Mouse (Mus musculus) spleen, adult 2 months (tissue): ENCODE measurements around the gene Synpr. TPM values are rescaled to one million over a fixed set of nuclear protein-coding genes. Genes with fewer than 3 reads are reported as not detected.

ENCODE experiments used
- DNase-seq, 2 experiments: peaks; one replicate each; pipeline versions ENCODE4 v3.0.0 to v3.0.0-alpha.2; 2012 to 2021; ENCODE audit warnings: low spot score in 2 of 2, low read depth in 1 of 2
- H3K27ac ChIP-seq: fragments of 200-500 bp; 2 replicates; pipeline ENCODE4 v1.5.1; 2012; ENCODE audit warnings: low read length, inconsistent platforms; ENCODE audit not compliant: insufficient read depth
- H3K27me3 ChIP-seq: fragments of 200-500 bp; 2 replicates; pipeline ENCODE4 v1.6.1; 2012; ENCODE audit warnings: mild to moderate bottlenecking, moderate library complexity, low read length, inconsistent platforms; ENCODE audit not compliant: control insufficient read depth, insufficient read depth
- H3K36me3 ChIP-seq: fragments of 200-500 bp; 2 replicates; pipeline ENCODE4 v1.6.1; 2012; ENCODE audit warnings: mild to moderate bottlenecking, low read length, inconsistent platforms; ENCODE audit not compliant: control insufficient read depth, insufficient read depth
- H3K4me1 ChIP-seq: fragments of 200-500 bp; 2 replicates; pipeline ENCODE4 v1.6.1; 2011; ENCODE audit warnings: inconsistent platforms; ENCODE audit not compliant: control insufficient read depth, insufficient read depth, insufficient read length
- H3K4me3 ChIP-seq: fragments of 200-500 bp; 2 replicates; pipeline ENCODE4 v1.5.1; 2011; ENCODE audit warnings: mild to moderate bottlenecking, inconsistent platforms; ENCODE audit not compliant: insufficient read depth, insufficient read length; ENCODE audit errors: extremely low read depth
- CTCF ChIP-seq: fragments of 200-500 bp; IDR thresholded peaks from 2 replicates; pipeline ENCODE4 v1.5.1; 2011; ENCODE audit warnings: mild to moderate bottlenecking, inconsistent platforms; ENCODE audit not compliant: insufficient read depth, insufficient read length, insufficient replicate concordance; ENCODE audit errors: extremely low read depth
- POLR2A ChIP-seq: fragments of 200-500 bp; IDR thresholded peaks from 2 replicates; pipeline ENCODE4 v1.6.1; 2011; ENCODE audit warnings: low read depth, low read length, inconsistent platforms
- WGBS: fragments of 180-500 bp; shearing (Covaris S2); methylation state at CpG from one replicate; pipeline ENCODE4 v1.1.7; 2018; 5-methylcytosine and 5-hydroxymethylcytosine counted together
- polyA plus RNA-seq: library from polyadenylated mRNA; depleted of rRNA; stranded (reverse); fragments of >200 nt; gene quantifications from 2 replicates; pipeline ENCODE4 v1.2.3, GENCODE M21; 2012

Gene Synpr
- polyA plus RNA-seq, 1 experiment, result not detected

- no peak overlapping the region for H3K4me3 ChIP-seq
- H3K27ac ChIP-seq, result no peak overlapping the region
- H3K4me1 ChIP-seq, result no peaks in the 10 kb centered on the region
- H3K36me3 ChIP-seq, result no peaks in the 10 kb centered on the region
- no peak for DNase-seq
- WGBS, result 28% methylated on average over 5 of the region's 5 CpGs
- TF ChIP-seq POLR2A (no peak), CTCF (peak; percentile 5; the same call in 1 of the 2 replicates)
- H3K27me3 ChIP-seq, result no peaks in the 10 kb centered on the region
Measured at GRCm38 (mm10) chr14:13354154-13354553, 69.6 kb downstream of the Synpr start.

- Histone ChIP-seq H3K4me3 (no peak overlapping the region), H3K27ac (no peak overlapping the region), H3K4me1 (no peaks in the 10 kb centered on the region), H3K36me3 (no peaks in the 10 kb centered on the region), H3K27me3 (no peaks in the 10 kb centered on the region)
- DNase-seq, result peak in 1 of 2 experiments; percentile 8
- no peak for TF ChIP-seq POLR2A
- peak; percentile 48; the same call in 1 of the 2 replicates for TF ChIP-seq CTCF
- 15% methylated on average over 7 of the region's 7 CpGs for WGBS
Measured at GRCm38 (mm10) chr14:13355569-13356362, 71.2 kb downstream of the Synpr start.

GRCm38 (mm10) chr14:13357101-13357667, 72.6 kb downstream of the Synpr start:
- Histone ChIP-seq H3K27ac (no peak overlapping the region), H3K27me3 (no peaks in the 10 kb centered on the region), H3K4me3 (no peak overlapping the region), H3K36me3 (no peaks in the 10 kb centered on the region), H3K4me1 (no peaks in the 10 kb centered on the region)
- 76% methylated on average over 5 of the region's 5 CpGs for WGBS
- TF ChIP-seq POLR2A (no peak), CTCF (no peak)
- no peak for DNase-seq

- Histone ChIP-seq H3K36me3 (no peaks in the 10 kb centered on the region), H3K4me1 (no peaks in the 10 kb centered on the region), H3K27ac (no peak overlapping the region), H3K27me3 (no peaks in the 10 kb centered on the region), H3K4me3 (no peak overlapping the region)
- DNase-seq, result no peak
- 80% methylated on average over 2 of the region's 2 CpGs for WGBS
- TF ChIP-seq CTCF (no peak), POLR2A (no peak)
Measured at GRCm38 (mm10) chr14:13358037-13358436, 73.5 kb downstream of the Synpr start.

- TF ChIP-seq POLR2A (no peak), CTCF (no peak)
- DNase-seq, result no peak
- no peak overlapping the region for H3K4me3 ChIP-seq
- H3K27me3 ChIP-seq, result no peaks in the 10 kb centered on the region
- no peak overlapping the region for H3K27ac ChIP-seq
- H3K36me3 ChIP-seq, result no peaks in the 10 kb centered on the region
- H3K4me1 ChIP-seq, result no peaks in the 10 kb centered on the region
Measured at GRCm38 (mm10) chr14:13361184-13361583, 76.6 kb downstream of the Synpr start.

- Histone ChIP-seq H3K27ac (no peak overlapping the region), H3K4me1 (no peaks in the 10 kb centered on the region), H3K27me3 (no peaks in the 10 kb centered on the region), H3K4me3 (no peak overlapping the region), H3K36me3 (no peaks in the 10 kb centered on the region)
- DNase-seq, result peak in 1 of 2 experiments; percentile 12
- TF ChIP-seq POLR2A, result no peak
- TF ChIP-seq CTCF, result no peak
- WGBS, result 9% methylated on average over 3 of the region's 3 CpGs
Measured at GRCm38 (mm10) chr14:13361642-13362041, 77.1 kb downstream of the Synpr start.

GRCm38 (mm10) chr14:13368309-13368708, 83.7 kb downstream of the Synpr start:
- no peak overlapping the region for H3K4me3 ChIP-seq
- H3K36me3 ChIP-seq, result no peaks in the 10 kb centered on the region
- 76% methylated on average over 3 of the region's 3 CpGs for WGBS
- no peaks in the 10 kb centered on the region for H3K4me1 ChIP-seq
- TF ChIP-seq POLR2A, result no peak
- no peak for TF ChIP-seq CTCF
- no peak overlapping the region for H3K27ac ChIP-seq
- no peak for DNase-seq
- no peaks in the 10 kb centered on the region for H3K27me3 ChIP-seq
